Mouse (Mus musculus) induced T-regulatory cell, adult 2 months (primary cell): ENCODE measurements around the gene Jarid2.
"Not testable (repeated sequence)": the region's sequence is repeated elsewhere in the genome, so short reads cannot be mapped to it uniquely, and the experiment has no call there.

ENCODE experiments used
- DNase-seq: peaks from one replicate; pipeline ENCODE4 v3.0.0-alpha.2; 2012; ENCODE audit warnings: low read depth

Jarid2 gene

DNA sequence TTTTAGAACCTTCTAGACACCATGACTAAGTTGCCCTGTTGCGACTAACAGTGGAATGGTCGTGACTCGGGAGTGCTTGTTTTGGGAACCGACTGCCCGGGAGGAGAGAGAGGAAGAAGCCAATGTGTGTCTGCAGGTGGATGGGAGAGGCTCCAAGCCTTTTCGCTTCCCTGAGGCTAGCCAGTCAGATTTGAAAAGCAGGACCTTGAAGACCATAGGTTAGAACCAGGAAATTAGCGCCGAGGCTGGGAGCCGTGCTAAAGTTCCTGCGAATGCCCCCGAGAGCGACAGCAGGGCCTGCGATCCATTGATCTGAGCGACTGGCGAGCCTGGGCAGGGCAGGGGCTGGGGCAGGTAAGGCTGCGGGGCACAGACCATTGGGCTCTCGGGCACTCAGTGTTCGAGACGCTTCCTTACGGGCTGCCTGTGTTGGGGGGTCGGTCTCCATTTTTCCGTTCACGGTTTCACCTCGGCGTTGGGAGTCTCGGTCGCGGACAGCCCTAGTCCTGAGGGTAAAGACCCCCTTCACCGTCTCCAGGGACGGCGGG lies at the start of gene Jarid2:
Jarid2 (plus strand) TSS at position 51 of the 548 bp plus-strand sequence.
- peak; percentile 64 for DNase-seq

GRCm38 (mm10) chr13:44681051-44681450 lies 48.2 kb upstream of the Jarid2 start:
- no peak for DNase-seq

- DNase-seq = no peak
Observed at GRCm38 (mm10) chr13:44688140-44688539, 41.1 kb upstream of the Jarid2 start.

GRCm38 (mm10) chr13:44697628-44698027 lies 31.6 kb upstream of the Jarid2 start:
- no peak for DNase-seq

DNA sequence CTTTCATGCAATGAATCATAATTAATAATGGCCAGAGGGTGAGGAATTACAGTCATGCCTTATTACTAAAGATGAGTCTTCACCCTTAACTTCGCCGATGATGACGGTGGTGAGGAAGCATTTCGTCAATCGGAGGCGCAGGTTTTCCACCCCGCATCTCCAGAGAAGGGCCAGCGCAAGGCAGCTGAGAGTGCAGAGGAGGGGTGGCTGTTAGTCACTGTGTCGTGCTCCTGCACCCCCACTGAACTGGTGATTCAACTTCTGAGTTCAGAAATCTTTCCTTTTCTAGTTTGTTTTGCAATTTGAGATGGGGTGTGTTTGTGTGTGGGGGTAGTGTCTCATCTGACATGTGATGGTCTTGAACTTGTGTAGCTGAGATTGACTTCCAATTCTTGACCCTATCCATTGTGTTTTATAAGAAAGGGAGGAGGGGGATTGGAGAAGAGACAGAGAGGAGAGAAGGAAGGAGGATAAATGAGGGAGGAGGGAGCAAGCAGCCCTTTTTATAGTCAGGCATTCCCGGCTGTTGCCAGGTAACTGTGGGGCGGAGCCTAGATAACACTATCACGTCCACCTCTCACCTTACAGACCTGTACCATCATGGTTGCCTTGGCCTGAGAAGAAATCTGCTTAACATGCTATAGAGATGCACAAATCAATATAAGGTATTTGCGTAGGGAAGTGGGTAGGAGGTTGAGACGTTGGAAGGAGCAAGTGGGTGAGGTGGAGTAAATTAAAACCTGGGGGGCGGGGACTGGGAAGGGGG lies 25.1 kb upstream of the Jarid2 start:
- no peak for DNase-seq

DNA sequence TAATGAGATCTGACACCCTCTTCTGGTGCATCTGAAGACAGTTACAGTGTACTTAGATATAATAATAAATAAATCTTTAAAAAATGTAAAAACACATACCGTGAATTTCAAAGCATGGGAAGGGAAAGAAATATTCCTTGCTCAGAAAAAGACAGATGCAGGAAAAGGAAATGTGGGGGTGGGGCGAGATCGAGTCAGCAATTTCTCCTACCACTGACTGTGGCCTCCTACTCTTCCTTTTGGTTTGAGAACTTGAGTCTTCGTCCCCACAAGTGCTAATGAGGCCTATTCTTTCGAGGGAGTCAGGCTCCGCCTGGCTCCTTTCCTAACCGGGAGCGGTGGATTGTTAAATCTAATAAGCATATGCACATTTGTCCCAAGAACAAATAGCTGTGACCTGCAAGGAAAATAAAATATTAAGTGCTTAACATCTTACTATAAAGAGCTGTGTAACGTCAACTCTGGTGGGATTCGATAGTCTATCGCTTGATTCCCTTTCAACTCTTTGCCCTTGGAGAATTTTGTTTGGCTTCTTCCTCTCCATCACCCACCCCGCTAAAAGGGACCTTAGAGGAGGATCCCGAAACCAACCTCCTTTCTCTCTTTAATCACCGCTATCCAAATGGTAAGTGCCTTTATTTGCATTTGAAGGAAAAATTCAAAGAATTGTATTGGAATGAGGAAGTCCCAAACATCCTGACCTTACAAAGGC lies 24.1 kb upstream of the Jarid2 start:
- peak; percentile 11 for DNase-seq

DNA sequence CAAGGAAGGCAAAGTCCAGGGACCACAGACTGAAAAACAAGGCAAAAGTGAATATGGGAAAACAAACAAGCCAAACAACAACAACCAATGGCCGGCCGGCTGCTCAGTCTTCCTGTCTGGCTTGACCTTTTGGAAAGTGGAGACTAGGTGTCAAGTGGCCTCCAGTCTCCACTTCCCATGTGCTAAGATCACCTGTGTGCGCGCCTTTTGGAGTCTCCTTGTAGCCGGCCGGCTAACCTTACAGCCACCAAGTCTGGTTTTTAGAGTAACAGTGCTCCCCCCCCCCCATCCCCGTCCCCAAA lies 23.6 kb upstream of the Jarid2 start:
- no peak for DNase-seq

DNA sequence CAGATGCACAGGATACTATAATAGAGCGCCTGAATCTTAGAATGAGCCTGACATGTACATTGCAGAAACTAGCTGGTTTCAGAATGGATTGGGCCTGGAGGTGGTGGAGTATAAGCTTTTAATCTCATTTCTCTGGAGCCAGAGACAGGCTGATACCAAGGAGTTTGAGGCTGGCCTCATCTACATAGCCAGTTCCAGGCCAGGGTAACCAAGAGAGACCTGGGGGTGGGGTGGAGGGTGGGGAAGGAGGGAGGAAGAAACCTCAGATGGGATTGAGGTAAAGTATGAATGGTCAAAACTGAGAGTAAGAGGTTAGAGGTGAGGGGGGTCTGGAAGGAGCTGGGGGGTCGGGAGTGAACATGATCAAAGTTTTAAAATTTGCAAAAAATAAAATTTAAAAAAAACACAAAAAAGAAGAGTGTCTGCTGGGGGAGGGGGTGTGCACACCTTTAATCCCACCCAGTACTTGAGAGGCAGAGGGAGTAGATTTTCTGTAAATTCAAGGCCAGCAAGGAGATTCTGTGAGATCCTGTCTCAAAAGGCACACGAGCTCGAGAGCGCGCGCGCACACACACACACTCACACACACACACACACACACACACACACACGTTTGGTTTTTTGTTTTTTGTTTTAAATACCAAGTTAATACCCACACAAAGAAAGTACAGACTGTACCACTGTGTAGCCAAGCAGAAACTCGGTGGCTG lies 22.9 kb upstream of the Jarid2 start:
- no peak for DNase-seq

DNA sequence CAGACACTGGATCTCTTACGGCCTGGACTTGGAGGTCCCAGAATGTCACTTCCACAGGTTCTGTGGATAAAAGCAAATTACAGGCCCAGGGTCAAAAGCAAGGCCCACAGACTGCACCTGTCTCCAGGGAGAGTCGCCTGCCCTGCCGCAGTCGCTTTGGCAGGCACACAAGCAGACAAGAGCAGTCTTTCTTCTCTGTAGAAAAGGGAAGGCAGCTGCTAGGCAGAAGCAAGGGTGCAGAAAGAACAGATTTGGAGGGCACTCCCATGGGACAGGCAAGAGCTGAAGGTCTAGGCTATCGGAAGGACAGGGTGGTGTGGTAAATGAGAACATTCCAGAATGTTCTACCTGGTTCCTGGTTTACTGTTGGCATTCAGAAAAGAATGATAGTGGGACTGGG lies 22.1 kb upstream of the Jarid2 start:
- no peak for DNase-seq

DNA sequence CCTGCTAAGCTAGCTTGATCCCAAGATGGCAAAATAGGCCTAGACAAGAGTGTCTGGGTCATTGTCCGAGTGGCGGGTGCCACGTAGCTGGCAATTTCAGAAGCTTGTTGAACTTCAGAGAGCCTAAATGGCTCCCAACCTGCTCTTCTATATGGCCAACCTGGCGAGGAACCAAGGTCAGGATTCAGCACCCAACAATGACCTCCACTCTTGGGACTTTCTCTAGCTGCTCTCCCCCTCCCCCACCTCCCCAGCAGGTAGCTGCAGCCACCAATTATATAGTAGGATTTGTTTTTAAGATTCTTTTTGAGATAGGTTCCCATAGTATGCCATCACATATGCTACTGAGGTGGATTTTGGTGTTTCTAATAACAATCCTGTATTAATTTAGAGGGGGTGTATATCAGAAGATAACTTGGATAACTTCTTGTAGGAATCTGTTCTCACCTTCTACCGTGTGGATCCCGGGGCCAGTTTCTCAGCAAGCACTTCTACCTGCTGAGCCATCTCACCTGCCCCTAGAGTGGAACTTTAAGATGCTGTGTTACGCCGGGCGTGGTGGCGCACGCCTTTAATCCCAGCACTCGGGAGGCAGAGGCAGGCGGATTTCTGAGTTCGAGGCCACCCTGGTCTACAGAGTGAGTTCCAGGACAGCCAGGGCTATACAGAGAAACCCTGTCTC lies 20.8 kb upstream of the Jarid2 start:
- no peak for DNase-seq

DNA sequence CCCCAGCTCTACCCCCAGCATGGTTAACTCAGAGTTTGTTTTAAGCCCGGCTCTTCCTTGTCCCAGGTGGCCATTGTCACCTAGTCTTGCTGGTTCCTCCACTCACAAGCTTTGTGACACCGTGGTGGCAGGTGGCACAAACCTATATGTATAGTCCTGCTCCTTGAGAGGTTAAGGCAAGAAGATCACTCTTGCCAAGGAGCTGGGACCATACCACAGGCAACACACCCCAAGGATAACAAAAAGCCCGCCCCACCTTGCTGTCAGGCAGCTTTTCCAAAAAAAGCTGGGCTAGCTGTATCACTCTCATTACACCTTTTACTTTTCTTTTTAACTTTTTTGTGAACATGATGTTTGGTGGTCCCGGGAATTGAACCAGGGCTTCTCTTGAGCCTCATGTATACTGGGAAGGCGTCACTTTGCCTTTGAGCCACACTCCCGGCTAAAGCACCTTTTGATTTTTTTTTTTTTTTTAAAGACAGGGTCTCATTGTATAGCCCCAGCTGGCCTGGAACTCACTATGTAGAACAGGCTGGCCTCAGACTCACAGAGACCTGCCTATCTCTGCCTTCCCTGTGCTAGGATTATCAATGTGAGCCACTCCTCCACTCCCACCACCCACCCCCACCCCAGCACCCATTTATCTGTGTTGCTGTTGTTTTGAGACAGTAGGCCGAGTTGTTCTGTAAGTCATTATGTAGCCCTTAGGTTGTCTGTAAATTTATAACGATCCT lies 19.4 kb upstream of the Jarid2 start:
- DNase-seq = no peak

DNA sequence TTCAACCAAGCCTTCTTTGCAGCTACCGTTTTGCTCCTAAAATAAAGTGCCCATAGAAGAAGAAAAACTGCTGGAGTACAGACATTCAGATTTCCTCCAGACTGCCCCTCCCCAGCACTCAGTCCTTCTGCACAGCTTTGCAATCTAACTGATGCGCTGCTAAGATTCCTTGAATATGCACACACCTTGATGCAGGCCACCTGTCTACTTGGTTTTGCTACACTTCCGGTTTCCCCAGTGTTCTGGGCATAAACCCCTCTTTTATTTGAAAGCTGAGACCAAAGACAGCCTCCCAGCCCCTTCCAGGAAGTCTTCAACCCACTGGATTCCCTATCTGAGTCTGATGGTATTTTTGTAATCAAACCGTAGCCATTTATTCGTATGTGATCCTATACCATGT lies 18.2 kb upstream of the Jarid2 start:
- peak; percentile 28 for DNase-seq

- peak; percentile 24 for DNase-seq
Observed at GRCm38 (mm10) chr13:44711882-44712281, 17.4 kb upstream of the Jarid2 start.

DNA sequence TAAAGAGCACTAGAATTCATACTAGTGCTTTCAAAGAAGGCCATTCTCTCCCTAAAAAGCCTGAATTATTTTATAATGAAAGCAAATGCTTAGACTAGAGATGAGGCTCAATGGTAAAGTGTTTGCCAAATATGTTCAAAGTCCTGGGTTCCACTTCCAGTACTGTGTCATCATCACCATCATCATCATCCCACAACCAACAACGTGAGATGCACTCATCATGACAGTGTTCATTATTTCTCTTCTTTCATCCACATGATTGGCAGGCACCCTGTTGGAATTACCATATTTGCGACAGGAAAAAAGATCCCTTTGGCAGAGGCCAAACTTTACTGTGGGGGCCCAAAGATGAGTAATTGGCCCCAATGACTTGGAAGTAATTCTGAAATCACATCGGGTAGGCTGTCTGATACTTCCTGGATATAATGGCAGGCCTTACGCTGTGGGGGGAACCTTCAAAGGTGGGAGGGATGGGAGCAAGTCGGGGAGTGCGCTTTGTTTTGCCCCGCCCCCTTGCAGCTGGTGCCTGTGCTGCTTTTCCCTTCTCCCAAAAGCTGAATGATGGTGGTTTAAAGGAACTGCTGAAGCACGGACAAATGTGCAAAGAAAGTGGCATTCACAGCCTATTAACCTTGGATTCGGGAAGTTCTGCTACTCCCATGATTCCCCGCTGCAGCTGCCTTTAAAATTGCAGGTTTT lies 13.9 kb upstream of the Jarid2 start:
- DNase-seq = no peak

DNA sequence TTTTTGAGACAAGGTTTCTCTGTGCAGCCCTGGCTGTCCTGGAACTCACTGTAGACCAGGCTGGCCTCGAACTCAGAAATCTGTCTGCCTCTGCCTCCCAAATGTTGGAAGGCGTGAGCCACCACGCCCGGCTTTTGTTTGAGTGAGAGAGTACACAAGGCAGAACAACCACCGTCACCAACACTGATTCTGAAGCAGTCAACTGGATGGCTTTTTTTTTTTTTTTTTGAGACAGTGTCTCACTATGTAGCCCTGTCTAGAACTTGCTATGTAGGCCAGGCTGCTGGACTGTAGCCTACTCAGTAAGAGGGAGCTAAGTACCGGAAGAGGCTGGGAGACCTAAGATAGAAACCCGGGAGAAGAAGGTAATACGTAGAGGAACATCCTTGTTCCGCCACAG lies 11.4 kb upstream of the Jarid2 start:
- DNase-seq = no peak

- not testable (repeated sequence) for DNase-seq
Observed at GRCm38 (mm10) chr13:44718465-44718864, 10.8 kb upstream of the Jarid2 start.

- DNase-seq = no peak
Observed at GRCm38 (mm10) chr13:44720094-44720493, 9.2 kb upstream of the Jarid2 start.

- no peak for DNase-seq
Observed at GRCm38 (mm10) chr13:44721891-44722547, 7.3 kb upstream of the Jarid2 start.

DNA sequence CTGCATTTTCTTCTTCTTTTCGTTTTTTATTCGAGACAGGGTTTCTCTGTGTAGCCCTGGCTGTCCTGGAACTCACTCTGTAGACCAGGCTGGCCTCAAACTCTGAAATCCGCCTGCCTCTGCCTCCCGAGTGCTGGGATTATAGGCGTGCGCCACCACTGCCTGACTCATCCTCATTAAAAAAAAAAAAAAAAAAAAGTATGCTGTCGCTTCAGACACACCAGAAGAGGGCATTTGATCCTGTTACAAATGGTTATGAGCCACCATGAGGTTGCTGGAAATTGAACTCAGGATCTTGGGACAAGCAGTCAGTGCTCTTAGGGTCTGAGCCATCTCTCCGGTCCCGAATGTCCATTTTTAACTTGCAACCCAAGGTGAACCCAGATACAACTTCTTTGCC lies 5.8 kb upstream of the Jarid2 start:
- not testable (repeated sequence) for DNase-seq

DNA sequence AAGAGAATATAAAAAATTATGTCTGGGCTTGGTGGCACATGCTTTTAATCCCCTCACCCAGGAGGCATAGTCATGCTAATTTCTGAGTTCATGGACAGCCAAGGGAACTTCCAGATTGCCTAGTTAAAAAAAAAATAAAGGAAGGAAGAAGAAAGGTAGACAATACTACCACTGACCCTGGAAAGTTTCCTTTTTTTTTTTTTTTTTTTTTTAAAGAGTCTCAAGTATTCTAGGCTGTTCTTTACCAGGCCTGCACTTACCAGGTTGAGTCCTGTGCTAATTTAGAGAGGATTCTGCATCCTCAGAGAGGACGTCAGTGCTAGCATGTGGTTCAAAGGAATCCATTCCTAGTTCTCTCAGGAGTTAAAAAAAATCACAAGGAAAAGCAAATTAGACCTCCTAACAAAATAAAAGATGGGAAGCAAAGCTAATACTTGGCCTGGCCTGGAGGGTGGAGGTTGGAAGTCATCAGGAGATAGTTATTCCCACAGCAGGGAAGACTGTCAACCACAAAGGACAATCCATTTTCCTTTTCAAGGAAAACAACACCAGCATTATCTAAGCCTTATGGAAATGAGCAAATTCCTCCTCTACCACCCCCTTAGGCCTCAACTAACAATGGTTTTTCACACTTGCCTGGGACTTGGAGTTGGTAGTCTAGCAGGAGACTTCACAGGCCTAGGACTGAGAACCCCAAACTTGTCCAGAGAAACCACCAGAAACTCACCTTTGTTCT lies 961 bp upstream of the Jarid2 start:
- no peak for DNase-seq
